In the genomic region with DNA sequence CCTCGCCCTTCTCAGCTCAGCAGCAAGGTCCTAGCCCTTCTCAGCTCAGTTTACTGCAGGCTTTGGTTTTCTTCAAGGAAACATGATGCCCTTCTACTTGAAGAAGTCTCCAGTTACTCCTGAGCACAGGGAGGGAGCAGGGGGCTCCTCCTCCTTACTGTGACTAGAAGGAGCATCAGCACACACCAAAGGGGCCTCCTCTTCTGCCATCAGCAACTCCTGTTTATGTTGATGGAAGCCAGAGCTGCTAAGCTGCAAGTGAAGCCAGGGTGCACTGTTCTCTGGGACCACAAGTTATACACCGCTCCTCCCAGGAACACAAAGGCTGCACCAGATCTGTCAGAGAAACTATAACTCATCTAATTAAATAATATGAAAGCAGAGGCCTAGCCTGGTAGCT, we compare ENCODE assay signal across 11 mouse cellular contexts. TPM values are rescaled to one million over a fixed set of nuclear protein-coding genes. Genes with fewer than 3 reads are reported as not detected.
DNase-seq lines count a peak whose midpoint lies in the region; ATAC-seq and TF ChIP-seq lines count a peak whose summit lies in the region.
"Had no signal": no experiment of that assay in that cellular context is flagged by ENCODE, and none has a peak within 500 bp of the region (broad histone marks: within the 10 kb centered on the region; RNA-seq: fewer than 3 reads in every experiment).

No protein-coding gene starts in this region.

- H3K4me1 ChIP-seq in kidney, postnatal 0 days (replicated peaks; ENCODE audit: insufficient read depth, low read length) = peaks cover 37% of the 10 kb centered on the region
- H3K4me1 ChIP-seq in embryonic facial prominence, embryonic 14.5 days (ENCODE audit: control insufficient read depth, insufficient read depth, low read length) = peaks cover 22% of the 10 kb centered on the region
- H3K4me1 ChIP-seq in liver, embryonic 14.5 days (replicated peaks; ENCODE audit: control insufficient read depth in 2 of 2, insufficient read depth in 2 of 2, low read length in 1 of 2) = peaks cover 46 to 48% of the 10 kb centered on the region in 2 experiments

- H3K27me3 ChIP-seq in kidney, postnatal 0 days (ENCODE audit: insufficient read depth, low read length) = no peaks in the 10 kb centered on the region
- H3K27me3 ChIP-seq in embryonic facial prominence, embryonic 14.5 days (replicated peaks; ENCODE audit: control insufficient read depth, insufficient read depth, low read length) = no peaks in the 10 kb centered on the region
- H3K27me3 ChIP-seq in liver, embryonic 14.5 days (ENCODE audit: control insufficient read depth, insufficient read depth, low read length) = no peaks in the 10 kb centered on the region
- H3K27me3 ChIP-seq: megakaryocyte, embryonic 14.5 days had no signal

- peak overlapping the region; percentile 84 for H3K27ac ChIP-seq in kidney, postnatal 0 days
- peak overlapping the region; percentile 44 for H3K27ac ChIP-seq in embryonic facial prominence, embryonic 14.5 days (replicated peaks; ENCODE audit: low read depth, low read length)
- H3K27ac ChIP-seq in liver, embryonic 14.5 days = peak overlapping the region; percentile 97

- H3K36me3 ChIP-seq in kidney, postnatal 0 days (ENCODE audit: insufficient read depth, low read length) = no peaks in the 10 kb centered on the region
- no peaks in the 10 kb centered on the region for H3K36me3 ChIP-seq in embryonic facial prominence, embryonic 14.5 days (ENCODE audit: control insufficient read depth, insufficient read depth, low read length)
- no peaks in the 10 kb centered on the region; the same call in none of the 2 replicates for H3K36me3 ChIP-seq in liver, embryonic 14.5 days (replicated peaks; ENCODE audit: control insufficient read depth, insufficient read depth, low read depth)

- DNase-seq in adrenal gland, adult (ENCODE audit: inconsistent age in 2 of 2, low spot score in 1 of 2) = peak; percentile 43 to 60
- DNase-seq in adrenal gland, postnatal 36 days = no peak
- DNase-seq in kidney, postnatal 0 days (ENCODE audit: low spot score) = peak; percentile 81
- DNase-seq in kidney, postnatal 14 days = no peak
- peak; percentile 52 for DNase-seq in embryonic facial prominence, embryonic 14.5 days (ENCODE audit: low spot score)
- no peak for DNase-seq in liver, embryonic 14.5 days (ENCODE audit: low read depth in 3 of 3, low spot score in 3 of 3)
- DNase-seq in layer of hippocampus, adult 11-12 months (ENCODE audit: low spot score) = no peak
- DNase-seq: forebrain, postnatal 0 days; right cerebral cortex, adult 18-20 months had no signal

- no peak overlapping the region for H3K9ac ChIP-seq in kidney, postnatal 0 days (ENCODE audit: low read depth, low read length)
- H3K9ac ChIP-seq in embryonic facial prominence, embryonic 14.5 days (ENCODE audit: low read depth, low read length) = no peak overlapping the region
- peak overlapping the region; percentile 81 for H3K9ac ChIP-seq in liver, embryonic 14.5 days (replicated peaks)
- H3K9ac ChIP-seq: forebrain, postnatal 0 days had no signal

- no peak for TF ChIP-seq EP300 in liver, embryonic 14.5 days (IDR thresholded peaks at IDR 0.05; ENCODE audit: low read depth)

- no peaks in the 10 kb centered on the region for H3K9me3 ChIP-seq in kidney, postnatal 0 days (replicated peaks; ENCODE audit: low read length)
- no peaks in the 10 kb centered on the region for H3K9me3 ChIP-seq in embryonic facial prominence, embryonic 14.5 days (ENCODE audit: control insufficient read depth, low read length)
- H3K9me3 ChIP-seq in liver, embryonic 14.5 days (ENCODE audit: control insufficient read depth, low read length) = no peaks in the 10 kb centered on the region
- H3K9me3 ChIP-seq: megakaryocyte, embryonic 14.5 days had no signal

- peak; percentile 30; the same call in 1 of the 2 replicates for ATAC-seq in kidney, postnatal 0 days (replicated peaks; ENCODE audit: low FRiP score, low read depth)
- peak; percentile 73 for ATAC-seq in embryonic facial prominence, embryonic 14.5 days (ENCODE audit: low read depth)
- peak; percentile 8; the same call in 1 of the 2 replicates for ATAC-seq in liver, embryonic 14.5 days (ENCODE audit: insufficient read depth)
- no peak for ATAC-seq in monocyte, adult 5-6 weeks (replicated peaks; ENCODE audit: insufficient number of reproducible peaks, low FRiP score, low TSS enrichment, poor library complexity, severe bottlenecking)
- ATAC-seq: forebrain, postnatal 0 days had no signal

- H3K4me3 ChIP-seq in kidney, postnatal 0 days (replicated peaks; ENCODE audit: low read depth, low read length) = no peak overlapping the region
- H3K4me3 ChIP-seq in embryonic facial prominence, embryonic 14.5 days (ENCODE audit: low read depth, low read length) = no peak overlapping the region
- H3K4me3 ChIP-seq in liver, embryonic 14.5 days (ENCODE audit: insufficient read depth in 1 of 2, low read depth in 2 of 2, low read length in 2 of 2) = no peak overlapping the region

- TF ChIP-seq CTCF in kidney, postnatal 0 days (IDR thresholded peaks at IDR 0.05; ENCODE audit: low read depth) = peak; percentile 38; the same call in 1 of the 2 replicates
- peak; percentile 26; the same call in 1 of the 2 replicates for TF ChIP-seq CTCF in liver, embryonic 14.5 days (IDR thresholded peaks at IDR 0.05; ENCODE audit: low read depth)

- no peak overlapping the region for H3K4me2 ChIP-seq in kidney, postnatal 0 days (ENCODE audit: low read length)
- peak overlapping the region; percentile 13; the same call in 1 of the 2 replicates for H3K4me2 ChIP-seq in embryonic facial prominence, embryonic 14.5 days (ENCODE audit: low read depth, low read length)
- H3K4me2 ChIP-seq in liver, embryonic 14.5 days (ENCODE audit: low read depth) = peak overlapping the region; percentile 84

- WGBS in kidney, postnatal 0 days = 22% methylated on average over 2 of the region's 2 CpGs
- WGBS in embryonic facial prominence, embryonic 14.5 days = 38% methylated on average over 2 of the region's 2 CpGs
- 52% methylated on average over 2 of the region's 2 CpGs for WGBS in liver, embryonic 14.5 days (ENCODE audit: insufficient replicate concordance)

RNA-seq across cellular contexts. Expression of a gene that starts 34.4 kb away (rescaled TPM):
- 10 to 100 TPM; 11.8 to 20.8 TPM for total RNA-seq in adrenal gland, postnatal 36 days (2021)
- polyA plus RNA-seq in kidney, postnatal 0 days (2015; fragmentation: Nextera tagmentation; extraction: Ambion mirVana) = 34.2 and 34.4 TPM in 2 replicates
- polyA plus RNA-seq in embryonic facial prominence, embryonic 14.5 days (2014; fragmentation: Nextera tagmentation; extraction: Ambion mirVana) = 30.6 and 44.1 TPM in 2 replicates
- 0.74 and 2.9 TPM in 2 replicates for polyA plus RNA-seq in liver, embryonic 14.5 days (2012; rRNA removed)
- 5.7 and 8.5 TPM in 2 replicates for polyA plus RNA-seq in liver, embryonic 14.5 days (2014; fragmentation: Nextera tagmentation; extraction: Ambion mirVana)
- 5.4 to 17.1 TPM (median 7.9 TPM) in 3 replicates for total RNA-seq in monocyte, adult 5-6 weeks (2017)

Comparison
In these comparisons a context has a peak if more than half of its experiments do, and no peak if none do; other contexts are left out.
1. DNase-seq: peak in adrenal gland, adult (2 of 2), kidney, postnatal 0 days (single experiment) and embryonic facial prominence, embryonic 14.5 days (single experiment); none in adrenal gland, postnatal 36 days (0 of 2), kidney, postnatal 14 days (single experiment), liver, embryonic 14.5 days (0 of 3) and layer of hippocampus, adult 11-12 months (single experiment).
2. H3K27ac ChIP-seq: peak in every context shown above with its lines; median percentile 97 in liver, embryonic 14.5 days; 84 in kidney, postnatal 0 days; 44 in embryonic facial prominence, embryonic 14.5 days.